ENCODE assay signal across 9 mouse cellular contexts in genomic region chr4:128737137-128737589, GRCm38 (mm10). TPM values are rescaled to one million over a fixed set of nuclear protein-coding genes. Genes with fewer than 3 reads are reported as not detected.
DNase-seq lines count a peak whose midpoint lies in the region; ATAC-seq and TF ChIP-seq lines count a peak whose summit lies in the region.
"Had no signal": no experiment of that assay in that cellular context is flagged by ENCODE, and none has a peak within 500 bp of the region (broad histone marks: within the 10 kb centered on the region; RNA-seq: fewer than 3 reads in every experiment).

No protein-coding gene starts in this region.

- no peak overlapping the region; the same call in 1 of the 2 replicates for H3K4me2 ChIP-seq in intestine, embryonic 14.5 days (ENCODE audit: low read length)
- H3K4me2 ChIP-seq in intestine, postnatal 0 days (replicated peaks; ENCODE audit: low read depth) = no peak overlapping the region
- H3K4me2 ChIP-seq in neural tube, embryonic 12.5 days (replicated peaks) = peak overlapping the region; percentile 46

- peak overlapping the region; percentile 70; the same call in 1 of the 2 replicates for H3K27ac ChIP-seq in intestine, embryonic 14.5 days (ENCODE audit: low read depth)
- H3K27ac ChIP-seq in intestine, postnatal 0 days (ENCODE audit: low read depth, low read length) = no peak overlapping the region
- H3K27ac ChIP-seq in hindbrain, embryonic 10.5 days = peak overlapping the region; percentile 90
- peak overlapping the region; percentile 23 for H3K27ac ChIP-seq in neural tube, embryonic 12.5 days

- H3K4me1 ChIP-seq in intestine, embryonic 14.5 days (replicated peaks; ENCODE audit: control insufficient read depth, insufficient read depth, low read length) = peaks cover 66% of the 10 kb centered on the region
- peaks cover 20% of the 10 kb centered on the region; the same call in 1 of the 2 replicates for H3K4me1 ChIP-seq in intestine, postnatal 0 days (replicated peaks; ENCODE audit: control insufficient read depth, insufficient read depth, low read length)
- peaks cover 85% of the 10 kb centered on the region for H3K4me1 ChIP-seq in hindbrain, embryonic 10.5 days (replicated peaks)
- peaks cover 63% of the 10 kb centered on the region for H3K4me1 ChIP-seq in neural tube, embryonic 12.5 days

- no peak for DNase-seq in intestine, embryonic 14.5 days (ENCODE audit: low spot score)
- DNase-seq in ZHBTc4 (ENCODE audit: low read depth, low spot score) = peak; percentile 96
- peak; percentile 81 for DNase-seq in hindbrain, embryonic 10.5 days (ENCODE audit: low spot score)
- DNase-seq in gastrocnemius, postnatal 10 days = no peak
- no peak for DNase-seq in left cerebral cortex, postnatal 14 days (ENCODE audit: low spot score in 2 of 2)

- no peak for TF ChIP-seq CTCF in intestine, postnatal 0 days (IDR thresholded peaks at IDR 0.05; ENCODE audit: low read depth)

- intact Hi-C loops in left cerebral cortex, postnatal 14 days (cut with DNase I) = no loop called here

- H3K27me3 ChIP-seq in intestine, embryonic 14.5 days (replicated peaks; ENCODE audit: control insufficient read depth, insufficient read depth, low read length) = no peaks in the 10 kb centered on the region
- no peaks in the 10 kb centered on the region for H3K27me3 ChIP-seq in intestine, postnatal 0 days (replicated peaks; ENCODE audit: control insufficient read depth, insufficient read depth, low read length)
- H3K27me3 ChIP-seq in hindbrain, embryonic 10.5 days (ENCODE audit: insufficient read depth, poor library complexity, severe bottlenecking) = no peaks in the 10 kb centered on the region
- H3K27me3 ChIP-seq in neural tube, embryonic 12.5 days (replicated peaks) = no peaks in the 10 kb centered on the region

- H3K36me3 ChIP-seq in intestine, embryonic 14.5 days (ENCODE audit: control insufficient read depth, insufficient read depth, low read length) = 0 out of 2 replicates have a peak, but pooled peaks cover 5% of the 10 kb centered on the region
- H3K36me3 ChIP-seq in intestine, postnatal 0 days (ENCODE audit: control insufficient read depth, insufficient read depth) = no peaks in the 10 kb centered on the region; the same call in 1 of the 2 replicates
- H3K36me3 ChIP-seq in hindbrain, embryonic 10.5 days = peaks cover 61% of the 10 kb centered on the region
- H3K36me3 ChIP-seq in neural tube, embryonic 12.5 days = peaks cover 11% of the 10 kb centered on the region; the same call in 1 of the 2 replicates

- WGBS in intestine, embryonic 14.5 days = 37% methylated on average over 6 of the region's 6 CpGs
- 46% methylated on average over 6 of the region's 6 CpGs for WGBS in intestine, postnatal 0 days
- 20% methylated on average over 6 of the region's 6 CpGs for WGBS in hindbrain, embryonic 10.5 days
- WGBS in neural tube, embryonic 12.5 days = 9% methylated on average over 6 of the region's 6 CpGs

- no peaks in the 10 kb centered on the region for H3K9me3 ChIP-seq in intestine, embryonic 14.5 days (ENCODE audit: control insufficient read depth, low read length)
- H3K9me3 ChIP-seq in intestine, postnatal 0 days (ENCODE audit: control insufficient read depth) = no peaks in the 10 kb centered on the region
- H3K9me3 ChIP-seq in hindbrain, embryonic 10.5 days = no peaks in the 10 kb centered on the region
- H3K9me3 ChIP-seq in neural tube, embryonic 12.5 days = no peaks in the 10 kb centered on the region

- H3K9ac ChIP-seq in intestine, embryonic 14.5 days (ENCODE audit: low read length) = peak overlapping the region; percentile 27; the same call in 1 of the 2 replicates
- H3K9ac ChIP-seq in intestine, postnatal 0 days (ENCODE audit: low read depth, low read length) = no peak overlapping the region
- H3K9ac ChIP-seq in neural tube, embryonic 12.5 days = no peak overlapping the region

- H3K4me3 ChIP-seq in intestine, embryonic 14.5 days (ENCODE audit: low read depth, low read length) = no peak overlapping the region
- H3K4me3 ChIP-seq in intestine, postnatal 0 days (ENCODE audit: low read depth, low read length) = no peak overlapping the region
- H3K4me3 ChIP-seq in hindbrain, embryonic 10.5 days = peak overlapping the region; percentile 29; the same call in 1 of the 2 replicates
- no peak overlapping the region for H3K4me3 ChIP-seq in neural tube, embryonic 12.5 days

- no peak for ATAC-seq in intestine, embryonic 14.5 days (replicated peaks; ENCODE audit: low FRiP score, low TSS enrichment, low read depth)
- no peak for ATAC-seq in intestine, postnatal 0 days
- peak; percentile 72 for ATAC-seq in neural tube, embryonic 12.5 days (ENCODE audit: low FRiP score, low read depth)
- ATAC-seq in CD4-positive, CD25-positive, alpha-beta regulatory T cell, adult 4 months = no peak

RNA-seq across cellular contexts. Expression of gene A3galt2, which starts 18.0 kb away (rescaled TPM):
- polyA plus RNA-seq in intestine, embryonic 14.5 days (2014; fragmentation: Nextera tagmentation; extraction: Ambion mirVana) = 0.16 and 0.35 TPM in 2 replicates
- polyA plus RNA-seq in intestine, postnatal 0 days (2015; fragmentation: Nextera tagmentation; extraction: Ambion mirVana) = not detected in 2 replicates
- 0.18 and 0.26 TPM in 2 replicates for polyA plus RNA-seq in hindbrain, embryonic 10.5 days (2016; fragmentation: Nextera tagmentation; extraction: Ambion mirVana)
- polyA plus RNA-seq in neural tube, embryonic 12.5 days (2016; fragmentation: Nextera tagmentation; extraction: Ambion mirVana) = 0.46 and 0.54 TPM in 2 replicates
- total RNA-seq in gastrocnemius, postnatal 10 days (2021) = under 1 TPM in 1 of 2 experiments, not detected in 1; 0.12 TPM
- total RNA-seq in left cerebral cortex, postnatal 14 days (2021) = under 1 TPM; 0.42 to 0.75 TPM
- under 1 TPM; 0.18 to 0.22 TPM for polyA plus RNA-seq in CD4-positive, CD25-positive, alpha-beta regulatory T cell, adult 4 months (2017; shearing (Covaris generic))
- total RNA-seq: gastrocnemius, adult 18-20 months had no signal

Comparison
In these comparisons a context has a peak if more than half of its experiments do, and no peak if none do; other contexts are left out.
1. DNase-seq: peak in ZHBTc4 (single experiment) and hindbrain, embryonic 10.5 days (single experiment); none in intestine, embryonic 14.5 days (single experiment), gastrocnemius, postnatal 10 days (single experiment) and left cerebral cortex, postnatal 14 days (0 of 2).